Mouse (Mus musculus) midbrain, embryonic 12.5 days (tissue): ENCODE data around the gene Inpp5f. TPM values are rescaled to one million over a fixed set of nuclear protein-coding genes. Genes with fewer than 3 reads are reported as not detected.
"Not testable (repeated sequence)": the region's sequence is repeated elsewhere in the genome, so short reads cannot be mapped to it uniquely, and the experiment has no call there.

Experiments
- ATAC-seq: fragments of 200-750 bp; cut with Nextera tagmentation; 2 replicates; pipeline ENCODE4 v1.8.0; 2017; ENCODE audit warnings: low read depth, moderate TSS enrichment, moderate library complexity; ENCODE audit not compliant: low FRiP score
- H3K27ac ChIP-seq: fragments of 300-500 bp; sonication (generic); replicated peaks from 2 replicates; pipeline ENCODE4 v1.5.1; 2016; ENCODE audit warnings: mild to moderate bottlenecking
- H3K27me3 ChIP-seq: fragments of 300-500 bp; sonication (generic); 2 replicates; pipeline ENCODE4 v1.6.1; 2016; ENCODE audit warnings: mild to moderate bottlenecking
- H3K36me3 ChIP-seq: fragments of 300-500 bp; sonication (generic); 2 replicates; pipeline ENCODE4 v1.6.1; 2016
- H3K4me1 ChIP-seq: fragments of 300-500 bp; sonication (generic); 2 replicates; pipeline ENCODE4 v1.6.1; 2016
- H3K4me2 ChIP-seq: fragments of 300-500 bp; sonication (generic); replicated peaks from 2 replicates; pipeline ENCODE4 v1.6.1; 2016; ENCODE audit warnings: mild to moderate bottlenecking, moderate library complexity
- H3K4me3 ChIP-seq: fragments of 300-500 bp; sonication (generic); 2 replicates; pipeline ENCODE4 v1.5.1; 2016; ENCODE audit warnings: mild to moderate bottlenecking
- H3K9ac ChIP-seq: fragments of 300-500 bp; sonication (generic); replicated peaks from 2 replicates; pipeline ENCODE4 v1.6.1; 2016; ENCODE audit warnings: mild to moderate bottlenecking, moderate library complexity
- H3K9me3 ChIP-seq: fragments of 300-500 bp; sonication (generic); 2 replicates; pipeline ENCODE4 v1.6.1; 2016; ENCODE audit warnings: mild to moderate bottlenecking
- WGBS: fragments of 180-500 bp; shearing (Covaris S2); methylation state at CpG from one replicate; pipeline ENCODE4 v1.1.7; 2016; 5-methylcytosine and 5-hydroxymethylcytosine counted together
- polyA plus RNA-seq: library from polyadenylated mRNA; unstranded; fragments of >200 nt; fragmentation: Nextera tagmentation; extraction: Ambion mirVana; gene quantifications from 2 replicates; pipeline ENCODE4 v1.2.1, GENCODE M21; 2016

Gene Inpp5f
- polyA plus RNA-seq, 1 experiment from 2014 or later: 143 TPM

DNA sequence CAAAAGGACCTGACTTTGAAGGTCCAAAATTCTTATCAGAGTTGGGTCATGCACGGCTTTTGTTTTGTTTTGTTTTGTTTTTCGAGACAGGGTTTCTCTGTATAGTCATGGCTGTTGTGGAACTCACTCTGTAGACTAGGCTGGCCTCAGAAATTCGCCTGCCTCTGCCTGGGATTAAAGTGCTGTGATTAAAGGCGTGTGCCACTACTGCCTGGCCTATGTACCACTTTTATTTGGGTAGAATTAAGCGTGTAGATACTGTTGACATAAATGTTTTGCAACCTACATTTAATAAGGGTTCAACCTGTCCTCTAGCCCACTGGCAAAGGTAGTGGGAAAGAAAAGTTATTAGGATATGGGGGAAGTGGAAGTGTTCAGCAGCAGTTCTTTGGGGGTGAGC lies 12.1 kb upstream of the Inpp5f start:
- WGBS: 82% methylated on average over 5 of the region's 5 CpGs
- Histone ChIP-seq H3K27ac (no peak overlapping the region), H3K9ac (no peak overlapping the region), H3K4me1 (no peaks in the 10 kb centered on the region), H3K4me3 (no peak overlapping the region), H3K9me3 (peaks cover 8% of the 10 kb centered on the region; the same call in 1 of the 2 replicates), H3K27me3 (no peaks in the 10 kb centered on the region), H3K4me2 (no peak overlapping the region), H3K36me3 (no peaks in the 10 kb centered on the region)
- no peak for ATAC-seq

DNA sequence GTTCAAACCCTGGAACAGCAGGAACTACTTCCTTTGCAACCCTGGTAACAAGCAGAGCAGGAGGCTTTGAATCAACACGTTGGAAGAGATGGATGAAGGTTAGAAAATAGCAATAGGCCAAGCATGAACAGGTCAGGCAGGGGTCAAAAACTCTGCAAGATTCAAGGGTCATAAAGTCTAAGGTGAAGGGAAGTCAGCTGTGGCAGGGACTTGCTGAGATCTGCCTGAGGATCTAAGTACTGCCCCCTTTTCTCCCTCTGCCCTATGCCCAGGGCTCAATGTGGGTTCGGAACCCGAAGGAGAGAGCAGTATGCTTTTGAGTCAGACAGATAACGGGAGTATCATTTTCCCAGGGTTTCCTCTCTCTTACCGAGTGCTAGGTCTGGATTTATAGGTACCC lies 9.3 kb upstream of the Inpp5f start:
- ATAC-seq: no peak
- H3K4me3 ChIP-seq: no peak overlapping the region
- no peaks in the 10 kb centered on the region for H3K27me3 ChIP-seq
- H3K9me3 ChIP-seq: peaks cover 4% of the 10 kb centered on the region; the same call in 1 of the 2 replicates
- no peaks in the 10 kb centered on the region for H3K4me1 ChIP-seq
- H3K36me3 ChIP-seq: no peaks in the 10 kb centered on the region
- H3K9ac ChIP-seq: no peak overlapping the region
- H3K27ac ChIP-seq: no peak overlapping the region
- H3K4me2 ChIP-seq: no peak overlapping the region
- 82% methylated on average over 5 of the region's 5 CpGs for WGBS

DNA sequence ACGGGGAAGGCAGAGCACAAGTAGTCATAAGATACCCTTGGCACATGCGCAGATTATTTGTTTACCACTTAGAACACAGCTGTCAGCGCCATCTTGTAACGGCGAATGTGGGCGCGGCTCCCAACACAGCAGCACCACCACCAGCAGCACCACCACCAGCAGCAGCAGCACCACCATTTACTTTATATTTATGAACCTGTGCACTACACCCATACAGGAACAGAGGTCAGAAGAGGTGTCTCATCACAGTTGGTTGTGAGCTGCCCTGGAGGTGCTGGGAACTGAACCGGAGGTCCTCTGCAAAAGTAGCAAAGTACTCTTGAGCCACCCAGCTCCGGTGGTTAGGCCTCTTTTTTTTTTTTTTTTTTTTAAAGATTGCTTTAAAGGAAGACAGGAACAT lies 1.2 kb upstream of the Inpp5f start:
- ATAC-seq, H3K4me2 ChIP-seq, H3K4me3 ChIP-seq, H3K9ac ChIP-seq, H3K27ac ChIP-seq, H3K9me3 ChIP-seq, H3K36me3 ChIP-seq: not testable (repeated sequence)
- peaks cover 10% of the 10 kb centered on the region; the same call in 1 of the 2 replicates for H3K27me3 ChIP-seq
- over 99% methylated on average over 8 of the region's 9 CpGs for WGBS
- H3K4me1 ChIP-seq: peaks cover 12% of the 10 kb centered on the region; the same call in 1 of the 2 replicates

DNA sequence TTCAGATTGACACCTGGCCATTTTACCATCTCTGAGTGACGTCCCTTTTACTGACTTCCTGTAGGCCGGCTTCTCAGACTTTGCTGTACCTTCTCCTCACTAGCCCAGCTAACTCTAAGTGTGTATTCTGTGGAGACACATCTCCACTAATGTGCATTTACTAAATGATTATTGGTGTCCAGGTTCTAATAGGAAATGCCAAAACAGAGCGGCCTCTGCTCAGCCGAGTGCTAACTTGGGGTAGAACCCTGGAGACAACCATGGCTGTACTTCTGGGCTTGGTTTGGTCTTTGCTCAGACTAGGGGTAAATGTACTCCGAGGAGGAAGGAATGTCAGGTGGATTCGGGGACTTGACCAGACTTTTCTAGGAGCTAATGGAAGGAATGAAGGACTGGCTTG lies 638 bp upstream of the Inpp5f start:
- Histone ChIP-seq H3K9ac (no peak overlapping the region), H3K4me2 (peak overlapping the region; percentile 85), H3K27me3 (peaks cover 10% of the 10 kb centered on the region; the same call in 1 of the 2 replicates), H3K9me3 (no peaks in the 10 kb centered on the region), H3K36me3 (no peaks in the 10 kb centered on the region), H3K27ac (peak overlapping the region; percentile 65), H3K4me1 (peaks cover 12% of the 10 kb centered on the region; the same call in 1 of the 2 replicates), H3K4me3 (peak overlapping the region; percentile 78; the same call in 1 of the 2 replicates)
- ATAC-seq: peak; percentile 35
- WGBS: 91% methylated on average over 6 of the region's 6 CpGs

DNA sequence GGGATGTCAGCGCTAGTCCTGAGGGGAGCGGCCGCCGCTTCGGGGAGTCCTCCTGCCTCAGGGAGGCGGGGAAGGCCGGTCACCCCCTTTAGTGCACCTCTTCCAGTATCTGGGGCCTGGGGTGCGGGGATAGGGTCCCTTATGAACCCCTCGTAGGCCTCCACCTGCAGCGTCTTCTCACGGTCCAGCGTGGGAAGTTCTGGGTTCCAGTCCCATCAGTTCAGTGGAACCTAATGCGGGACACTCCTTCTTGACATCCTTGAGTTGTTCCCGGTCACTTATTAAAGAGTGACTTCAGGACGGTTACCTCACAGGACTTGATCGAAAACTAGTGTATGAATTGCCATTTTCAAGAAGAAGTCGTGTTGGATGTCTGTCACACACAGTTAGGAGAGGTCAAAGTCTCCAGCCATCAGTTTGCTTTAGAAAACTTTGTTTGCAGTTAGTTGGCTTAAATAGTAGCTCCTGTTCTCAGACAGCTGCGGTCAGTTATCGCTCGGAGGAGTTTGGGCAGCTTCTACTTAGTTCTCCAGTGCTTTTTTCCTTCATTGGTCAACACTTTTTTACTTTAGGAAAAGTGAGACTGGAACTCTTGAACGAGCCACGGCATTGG lies 777 bp downstream of the Inpp5f start:
- Histone ChIP-seq H3K36me3 (no peaks in the 10 kb centered on the region), H3K4me2 (peak overlapping the region; percentile 85), H3K4me3 (peak overlapping the region; percentile 78), H3K9me3 (no peaks in the 10 kb centered on the region), H3K27ac (peak overlapping the region; percentile 78), H3K27me3 (peaks cover 10% of the 10 kb centered on the region; the same call in 1 of the 2 replicates), H3K9ac (peak overlapping the region; percentile 84), H3K4me1 (peaks cover 12% of the 10 kb centered on the region; the same call in 1 of the 2 replicates)
- WGBS: 20% methylated on average over 22 of the region's 22 CpGs
- ATAC-seq: no peak

DNA sequence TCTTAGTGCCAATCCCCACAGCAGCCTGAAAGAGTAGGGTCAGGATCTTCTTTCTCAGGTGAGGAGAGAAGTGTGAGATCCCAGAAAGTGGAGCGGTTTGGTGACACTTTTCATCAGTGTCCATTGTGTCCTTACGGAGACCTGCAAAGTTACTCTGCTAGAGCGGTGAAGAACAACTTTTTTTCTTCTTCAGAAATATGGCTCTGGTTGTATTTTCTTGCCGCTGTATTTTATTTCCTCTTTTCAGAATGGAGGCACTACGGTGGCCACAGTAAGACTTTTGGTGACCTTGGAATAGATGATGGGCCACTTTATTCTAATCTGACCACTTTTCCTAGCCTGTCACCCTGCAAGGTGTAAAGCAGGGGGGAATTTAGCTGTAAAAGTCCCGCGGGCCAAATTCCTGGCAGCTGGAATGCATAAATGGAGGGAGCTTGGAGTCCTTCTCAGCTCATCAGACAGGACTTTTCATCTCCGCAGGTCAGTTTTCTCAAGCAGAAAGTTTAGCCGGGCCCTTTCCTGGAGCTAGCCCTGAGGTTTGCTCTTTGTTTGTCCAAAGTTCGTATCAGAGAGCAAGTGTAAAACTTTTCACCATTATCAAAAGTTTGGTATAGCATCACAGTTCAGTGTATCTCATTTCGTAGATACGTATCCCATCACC lies 1.5 kb downstream of the Inpp5f start:
- no peaks in the 10 kb centered on the region for H3K36me3 ChIP-seq
- no peak overlapping the region for H3K27ac ChIP-seq
- H3K4me1 ChIP-seq: peaks cover 12% of the 10 kb centered on the region; the same call in 1 of the 2 replicates
- H3K4me3 ChIP-seq: peak overlapping the region; percentile 78; the same call in 1 of the 2 replicates
- peak overlapping the region; percentile 85 for H3K4me2 ChIP-seq
- H3K9me3 ChIP-seq: no peaks in the 10 kb centered on the region
- 85% methylated on average over 12 of the region's 12 CpGs for WGBS
- no peak overlapping the region for H3K9ac ChIP-seq
- no peak for ATAC-seq
- H3K27me3 ChIP-seq: peaks cover 10% of the 10 kb centered on the region; the same call in 1 of the 2 replicates

DNA sequence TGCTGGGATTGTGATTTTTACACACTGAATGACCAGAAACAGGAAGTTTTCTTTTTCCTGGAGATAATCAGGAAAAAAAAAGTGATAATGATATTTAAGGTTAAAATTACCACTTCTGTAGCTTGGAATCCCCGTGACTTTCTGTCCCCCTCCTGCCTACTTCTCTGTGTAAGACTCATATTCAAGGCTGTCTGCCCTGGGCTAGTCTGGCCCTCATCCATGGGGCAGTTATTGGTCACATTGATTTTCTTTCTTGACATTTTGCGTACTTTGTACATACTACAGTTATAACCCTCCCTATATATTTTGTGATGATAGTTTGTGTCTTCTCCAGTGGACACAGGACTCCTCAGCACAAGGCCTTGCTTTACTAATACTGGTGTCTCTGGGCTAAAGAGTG lies 2.5 kb downstream of the Inpp5f start:
- 92% methylated on average over 2 of the region's 2 CpGs for WGBS
- H3K4me3 ChIP-seq: no peak overlapping the region
- H3K9ac ChIP-seq: no peak overlapping the region
- H3K36me3 ChIP-seq: no peaks in the 10 kb centered on the region
- H3K9me3 ChIP-seq: no peaks in the 10 kb centered on the region
- H3K4me2 ChIP-seq: no peak overlapping the region
- H3K4me1 ChIP-seq: peaks cover 12% of the 10 kb centered on the region; the same call in 1 of the 2 replicates
- ATAC-seq: no peak
- H3K27me3 ChIP-seq: peaks cover 10% of the 10 kb centered on the region; the same call in 1 of the 2 replicates
- no peak overlapping the region for H3K27ac ChIP-seq

DNA sequence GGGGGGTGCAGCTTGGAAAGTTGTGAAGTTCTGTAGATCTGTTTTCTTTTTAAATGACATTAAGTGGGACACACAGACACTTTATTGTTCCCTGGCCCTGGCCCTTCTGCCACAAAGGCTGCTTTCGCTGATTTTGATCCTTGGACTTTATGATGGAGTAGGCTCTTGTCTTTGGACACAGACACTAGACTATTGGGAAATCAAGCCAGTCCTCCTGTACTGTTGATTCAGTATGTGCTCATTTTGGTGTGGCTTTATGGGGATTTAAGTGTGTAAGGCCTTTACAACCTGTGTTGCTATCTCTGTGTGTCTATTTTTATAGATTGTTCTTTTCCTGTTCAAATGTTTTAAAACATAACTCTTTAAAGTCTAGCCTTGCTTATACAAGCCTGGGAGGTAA lies 6.5 kb downstream of the Inpp5f start:
- H3K4me3 ChIP-seq: no peak overlapping the region
- H3K36me3 ChIP-seq: no peaks in the 10 kb centered on the region
- no peak overlapping the region for H3K27ac ChIP-seq
- peaks cover 8% of the 10 kb centered on the region for H3K4me1 ChIP-seq
- no peak for ATAC-seq
- no peak overlapping the region for H3K4me2 ChIP-seq
- no peak overlapping the region for H3K9ac ChIP-seq
- peaks cover 4% of the 10 kb centered on the region; the same call in 1 of the 2 replicates for H3K27me3 ChIP-seq
- 85% methylated on average over 1 of the region's 1 CpGs for WGBS
- no peaks in the 10 kb centered on the region for H3K9me3 ChIP-seq

DNA sequence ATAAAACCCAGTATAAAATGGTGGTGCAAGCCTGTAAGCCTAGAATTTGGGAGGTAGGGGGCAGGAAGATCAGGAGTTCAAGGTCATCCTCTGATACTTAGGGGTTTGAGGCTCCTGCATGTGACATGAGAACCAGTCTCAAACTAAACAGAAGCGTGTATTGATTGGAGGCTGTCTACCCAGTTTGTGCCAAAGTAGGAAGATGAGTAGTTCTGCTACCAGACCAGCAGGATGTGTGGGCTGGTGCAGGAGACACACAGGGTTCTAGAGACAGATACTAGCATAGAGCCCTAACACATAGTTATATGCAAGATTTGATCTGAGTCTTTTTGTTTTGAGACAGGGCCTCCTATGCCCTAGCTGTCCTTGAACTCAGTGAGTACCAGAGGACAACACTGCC lies 9.1 kb downstream of the Inpp5f start:
- Histone ChIP-seq H3K4me3 (no peak overlapping the region), H3K4me1 (peaks cover 12% of the 10 kb centered on the region), H3K27ac (no peak overlapping the region), H3K36me3 (no peaks in the 10 kb centered on the region), H3K9me3 (no peaks in the 10 kb centered on the region), H3K9ac (no peak overlapping the region), H3K27me3 (no peaks in the 10 kb centered on the region), H3K4me2 (no peak overlapping the region)
- ATAC-seq: no peak
- 91% methylated on average over 1 of the region's 1 CpGs for WGBS

DNA sequence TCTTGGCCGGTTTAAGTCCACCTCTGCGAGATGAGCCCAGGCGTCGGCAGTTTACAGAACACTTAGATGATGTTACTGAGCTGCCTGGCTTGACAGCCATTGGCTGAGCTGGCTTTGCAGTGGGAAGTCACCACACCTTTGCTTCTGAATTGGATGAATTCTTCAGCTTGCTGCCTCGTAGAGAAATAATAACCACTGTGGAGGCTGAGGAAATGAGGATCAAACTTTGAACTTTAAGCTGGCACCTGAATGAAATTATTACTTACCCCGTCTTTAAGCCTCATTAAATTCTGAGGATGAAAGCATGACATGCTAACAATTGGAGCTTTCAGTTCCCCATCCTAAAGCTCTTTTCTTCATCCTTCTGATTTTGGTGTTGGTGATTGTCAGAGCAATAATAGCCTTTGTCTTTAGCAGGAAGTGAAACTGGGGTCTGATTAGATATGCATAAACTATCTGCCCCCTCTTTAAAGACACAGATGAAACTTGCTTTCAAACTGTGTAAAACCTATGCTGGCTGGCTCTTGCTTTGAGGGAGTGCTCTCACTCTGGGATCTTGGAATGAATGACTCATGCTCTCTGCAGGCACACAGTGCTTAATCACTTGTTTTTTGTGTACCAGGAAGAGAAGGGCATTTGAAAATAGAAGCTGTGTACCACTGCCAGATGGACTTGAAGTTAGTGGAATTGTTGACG lies 11.3 kb downstream of the Inpp5f start:
- no peak overlapping the region for H3K4me2 ChIP-seq
- H3K4me1 ChIP-seq: peaks cover 12% of the 10 kb centered on the region
- H3K9ac ChIP-seq: no peak overlapping the region
- H3K36me3 ChIP-seq: no peaks in the 10 kb centered on the region
- H3K27ac ChIP-seq: no peak overlapping the region
- no peak overlapping the region for H3K4me3 ChIP-seq
- 50% methylated on average over 7 of the region's 7 CpGs for WGBS
- no peaks in the 10 kb centered on the region for H3K27me3 ChIP-seq
- no peak for ATAC-seq
- no peaks in the 10 kb centered on the region for H3K9me3 ChIP-seq

DNA sequence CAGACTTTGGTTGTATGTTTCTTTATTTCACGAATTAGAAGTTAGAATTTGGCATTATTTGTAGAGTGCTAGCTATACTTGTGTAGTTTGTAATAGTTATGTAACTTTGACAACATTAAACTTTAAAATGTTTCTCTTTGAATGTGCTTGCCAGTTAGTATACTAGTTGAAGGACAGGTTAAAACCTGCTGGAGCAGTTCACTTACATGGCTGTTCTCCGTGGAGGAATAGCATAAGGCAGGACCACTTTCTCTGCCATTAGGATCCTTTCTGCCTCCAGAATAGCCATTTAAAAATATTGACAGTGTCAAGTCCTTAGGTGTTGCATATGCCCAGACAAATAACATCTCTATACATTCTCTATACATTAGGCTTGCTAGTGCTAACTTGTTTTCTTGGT lies 11.9 kb downstream of the Inpp5f start:
- no peaks in the 10 kb centered on the region for H3K27me3 ChIP-seq
- no peak overlapping the region for H3K4me3 ChIP-seq
- H3K9ac ChIP-seq: no peak overlapping the region
- no peaks in the 10 kb centered on the region for H3K9me3 ChIP-seq
- H3K27ac ChIP-seq: no peak overlapping the region
- no peak overlapping the region for H3K4me2 ChIP-seq
- H3K36me3 ChIP-seq: no peaks in the 10 kb centered on the region
- ATAC-seq: no peak
- WGBS: 72% methylated on average over 2 of the region's 2 CpGs
- peaks cover 12% of the 10 kb centered on the region for H3K4me1 ChIP-seq

DNA sequence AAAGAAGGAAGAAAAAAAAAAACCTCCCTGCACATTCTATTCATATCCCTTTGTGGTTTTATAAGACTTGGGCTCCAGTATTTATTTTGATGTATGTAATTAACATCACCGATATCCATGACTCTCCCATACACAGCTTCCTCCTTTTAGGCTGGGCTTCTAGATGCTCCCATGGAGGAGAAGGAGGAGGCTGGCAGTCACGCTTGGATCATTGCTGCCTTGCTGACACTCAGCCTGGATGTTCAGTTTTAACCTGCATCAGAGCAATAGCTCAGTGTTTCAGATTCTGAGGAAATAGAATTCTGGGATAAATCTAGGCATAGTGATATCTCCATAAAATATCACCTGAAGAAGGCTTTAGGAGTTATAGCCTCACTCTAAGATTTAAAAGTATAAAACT lies 14.3 kb downstream of the Inpp5f start:
- H3K4me1 ChIP-seq: peaks cover 12% of the 10 kb centered on the region
- no peak for ATAC-seq
- H3K4me3 ChIP-seq: no peak overlapping the region
- H3K9ac ChIP-seq: no peak overlapping the region
- no peak overlapping the region for H3K27ac ChIP-seq
- H3K4me2 ChIP-seq: no peak overlapping the region
- 97% methylated on average over 2 of the region's 2 CpGs for WGBS
- no peaks in the 10 kb centered on the region for H3K27me3 ChIP-seq
- H3K36me3 ChIP-seq: no peaks in the 10 kb centered on the region
- no peaks in the 10 kb centered on the region for H3K9me3 ChIP-seq
